8 mouse cellular contexts compared by ENCODE assay signal in the genomic region with DNA sequence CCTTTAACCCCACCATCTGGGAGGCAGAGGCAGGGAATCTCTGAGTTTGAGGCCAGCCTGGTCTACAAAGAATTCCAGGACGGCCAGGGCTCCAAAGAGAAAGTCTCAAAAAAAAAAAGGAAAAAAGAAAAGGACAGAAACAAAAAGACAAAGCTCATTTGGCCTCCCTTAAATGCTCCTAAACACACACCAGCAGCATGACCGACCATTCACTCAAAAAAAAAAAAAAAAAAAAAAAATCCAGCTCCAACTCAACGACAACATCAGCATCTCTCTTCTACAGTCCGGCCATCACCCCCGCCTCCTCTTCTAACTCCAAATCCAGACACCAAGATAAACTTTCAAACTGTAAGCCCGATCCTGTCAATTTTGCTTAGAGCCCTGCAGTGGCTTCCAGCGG. TPM values are rescaled to one million over a fixed set of nuclear protein-coding genes. Genes with fewer than 3 reads are reported as not detected.
DNase-seq lines count a peak whose midpoint lies in the region; ATAC-seq and TF ChIP-seq lines count a peak whose summit lies in the region.

No protein-coding gene starts in this region.

- no peak for TF ChIP-seq CTCF in kidney, adult 2 months (conservative IDR thresholded peaks at IDR 0.05; ENCODE audit: insufficient read depth, insufficient read length, low read depth, low read length)

- TF ChIP-seq POLR2A in kidney, adult 2 months (IDR thresholded peaks at IDR 0.05; ENCODE audit: low read depth, low read length), result no peak

- peak overlapping the region; percentile 98 for H3K4me3 ChIP-seq in kidney, adult 2 months (ENCODE audit: insufficient read depth, low read depth, low read length)
- peak overlapping the region; percentile 96 for H3K4me3 ChIP-seq in hindbrain, embryonic 12.5 days
- H3K4me3 ChIP-seq in midbrain, embryonic 12.5 days, result peak overlapping the region; percentile 99

- peak overlapping the region; percentile 96 for H3K9ac ChIP-seq in hindbrain, embryonic 12.5 days
- H3K9ac ChIP-seq in midbrain, embryonic 12.5 days (replicated peaks), result peak overlapping the region; percentile 97

- no peak for ATAC-seq in hindbrain, embryonic 12.5 days (ENCODE audit: low FRiP score)
- no peak for ATAC-seq in midbrain, embryonic 12.5 days (ENCODE audit: low FRiP score, low read depth)

- peaks cover 4% of the 10 kb centered on the region; the same call in 1 of the 2 replicates for H3K4me1 ChIP-seq in kidney, adult 2 months (ENCODE audit: control insufficient read depth, insufficient read depth, low read length)
- peaks cover 20% of the 10 kb centered on the region for H3K4me1 ChIP-seq in hindbrain, embryonic 12.5 days
- peaks cover 24% of the 10 kb centered on the region for H3K4me1 ChIP-seq in midbrain, embryonic 12.5 days

- H3K27me3 ChIP-seq in kidney, adult 2 months (replicated peaks; ENCODE audit: control insufficient read depth, insufficient read depth, low read length), result no peaks in the 10 kb centered on the region
- peaks cover 6% of the 10 kb centered on the region; the same call in 1 of the 2 replicates for H3K27me3 ChIP-seq in hindbrain, embryonic 12.5 days
- 0 out of 2 replicates have a peak, but pooled peaks cover 3% of the 10 kb centered on the region for H3K27me3 ChIP-seq in midbrain, embryonic 12.5 days

- peak overlapping the region; percentile 93 for H3K4me2 ChIP-seq in hindbrain, embryonic 12.5 days (replicated peaks)
- H3K4me2 ChIP-seq in midbrain, embryonic 12.5 days (replicated peaks), result peak overlapping the region; percentile 93

- WGBS in kidney, adult 2 months, result 5% methylated on average over 7 of the region's 7 CpGs
- WGBS in hindbrain, embryonic 12.5 days, result 22% methylated on average over 7 of the region's 7 CpGs
- 17% methylated on average over 7 of the region's 7 CpGs for WGBS in midbrain, embryonic 12.5 days

- H3K36me3 ChIP-seq in kidney, adult 2 months (ENCODE audit: control insufficient read depth, insufficient read depth, low read length), result no peaks in the 10 kb centered on the region; the same call in 1 of the 2 replicates
- peaks cover 43% of the 10 kb centered on the region for H3K36me3 ChIP-seq in hindbrain, embryonic 12.5 days
- H3K36me3 ChIP-seq in midbrain, embryonic 12.5 days, result peaks cover 41% of the 10 kb centered on the region

- DNase-seq in kidney, adult 2 months, result no peak
- DNase-seq in kidney, postnatal 4 days, result no peak
- peak; percentile 14 for DNase-seq in Muller cell, postnatal 12 days (ENCODE audit: inconsistent ontology term)
- no peak for DNase-seq in embryo, embryonic 10.5 days (ENCODE audit: low spot score)
- no peak for DNase-seq in spleen, postnatal 4 days (ENCODE audit: low spot score in 2 of 2)
- no peak for DNase-seq in thymus, postnatal 36 days

- H3K9me3 ChIP-seq in hindbrain, embryonic 12.5 days (replicated peaks), result no peaks in the 10 kb centered on the region
- H3K9me3 ChIP-seq in midbrain, embryonic 12.5 days, result no peaks in the 10 kb centered on the region

- H3K27ac ChIP-seq in kidney, adult 2 months (ENCODE audit: insufficient read depth, low read depth, low read length), result no peak overlapping the region
- H3K27ac ChIP-seq in hindbrain, embryonic 12.5 days, result no peak overlapping the region
- H3K27ac ChIP-seq in midbrain, embryonic 12.5 days (replicated peaks), result no peak overlapping the region

RNA-seq across cellular contexts. Expression of a gene that starts 1.0 kb away (rescaled TPM):
- 88.4 and 94.2 TPM in 2 replicates for polyA plus RNA-seq in kidney, adult 2 months (2012; rRNA removed)
- 291 and 294 TPM in 2 replicates for polyA plus RNA-seq in hindbrain, embryonic 12.5 days (2016; fragmentation: Nextera tagmentation; extraction: Ambion mirVana)
- polyA plus RNA-seq in midbrain, embryonic 12.5 days (2016; fragmentation: Nextera tagmentation; extraction: Ambion mirVana), result 326 and 341 TPM in 2 replicates

RNA-seq across cellular contexts. Expression of a gene that starts 8.7 kb away (rescaled TPM):
- 3.7 and 3.9 TPM in 2 replicates for polyA plus RNA-seq in kidney, adult 2 months (2012; rRNA removed)
- polyA plus RNA-seq in hindbrain, embryonic 12.5 days (2016; fragmentation: Nextera tagmentation; extraction: Ambion mirVana), result 0.07 and 0.27 TPM in 2 replicates
- polyA plus RNA-seq in midbrain, embryonic 12.5 days (2016; fragmentation: Nextera tagmentation; extraction: Ambion mirVana), result 0.06 and 0.10 TPM in 2 replicates

RNA-seq across cellular contexts. Expression of a gene that starts 31.2 kb away (rescaled TPM):
- polyA plus RNA-seq in kidney, adult 2 months (2012; rRNA removed), result 152 and 171 TPM in 2 replicates
- polyA plus RNA-seq in hindbrain, embryonic 12.5 days (2016; fragmentation: Nextera tagmentation; extraction: Ambion mirVana), result 49.3 and 52.4 TPM in 2 replicates
- 40.6 and 42.1 TPM in 2 replicates for polyA plus RNA-seq in midbrain, embryonic 12.5 days (2016; fragmentation: Nextera tagmentation; extraction: Ambion mirVana)

RNA-seq across cellular contexts. Expression of a gene that starts 56.4 kb away (rescaled TPM):
- 24.8 and 28.8 TPM in 2 replicates for polyA plus RNA-seq in kidney, adult 2 months (2012; rRNA removed)
- polyA plus RNA-seq in hindbrain, embryonic 12.5 days (2016; fragmentation: Nextera tagmentation; extraction: Ambion mirVana), result 4.4 and 4.6 TPM in 2 replicates
- 4.6 and 6.5 TPM in 2 replicates for polyA plus RNA-seq in midbrain, embryonic 12.5 days (2016; fragmentation: Nextera tagmentation; extraction: Ambion mirVana)

RNA-seq across cellular contexts. Expression of a gene that starts 56.4 kb away (rescaled TPM):
- 13.0 and 27.9 TPM in 2 replicates for polyA plus RNA-seq in kidney, adult 2 months (2012; rRNA removed)
- 5.3 and 6.0 TPM in 2 replicates for polyA plus RNA-seq in hindbrain, embryonic 12.5 days (2016; fragmentation: Nextera tagmentation; extraction: Ambion mirVana)
- polyA plus RNA-seq in midbrain, embryonic 12.5 days (2016; fragmentation: Nextera tagmentation; extraction: Ambion mirVana), result 4.2 and 6.1 TPM in 2 replicates
